26 mouse cellular contexts compared by ENCODE assay signal in the genomic region with DNA sequence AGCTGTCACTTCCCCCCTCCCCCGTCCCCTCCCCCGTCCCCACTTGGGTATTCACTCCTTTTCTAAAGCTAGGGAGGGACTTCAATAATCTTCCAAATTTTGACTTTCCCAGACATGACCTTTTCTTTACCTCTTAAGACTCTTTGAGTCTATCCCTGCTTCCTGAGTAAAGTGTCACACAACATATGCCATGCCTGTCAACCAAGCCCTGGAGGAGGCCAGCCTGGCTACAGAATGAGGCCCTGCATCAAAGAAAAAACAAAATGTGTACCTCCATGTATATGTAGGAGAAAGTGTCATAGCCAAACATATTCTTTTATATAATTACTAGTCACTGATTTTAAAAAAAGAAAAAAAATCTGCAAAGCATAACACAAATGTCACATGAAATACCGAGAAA.
"Had no signal": no experiment of that assay in that cellular context is flagged by ENCODE, and none has a peak within 500 bp of the region (broad histone marks: within the 10 kb centered on the region; RNA-seq: fewer than 3 reads in every experiment).

No protein-coding gene starts in this region.

- H3K27ac ChIP-seq: embryonic facial prominence, embryonic 10.5 days; embryonic facial prominence, embryonic 12.5 days; embryonic facial prominence, embryonic 13.5 days; embryonic facial prominence, embryonic 15.5 days; forebrain, embryonic 10.5 days; forebrain, embryonic 12.5 days; forebrain, embryonic 13.5 days; forebrain, embryonic 15.5 days; gastrocnemius, adult 2 months; heart, adult 2 months had no signal

- H3K36me3 ChIP-seq: embryonic facial prominence, embryonic 10.5 days; embryonic facial prominence, embryonic 12.5 days; embryonic facial prominence, embryonic 13.5 days; embryonic facial prominence, embryonic 15.5 days; forebrain, embryonic 10.5 days; forebrain, embryonic 12.5 days; forebrain, embryonic 15.5 days had no signal

- H3K9me3 ChIP-seq: embryonic facial prominence, embryonic 10.5 days; embryonic facial prominence, embryonic 12.5 days; embryonic facial prominence, embryonic 13.5 days; embryonic facial prominence, embryonic 15.5 days; forebrain, embryonic 10.5 days; forebrain, embryonic 12.5 days; forebrain, embryonic 13.5 days; forebrain, embryonic 15.5 days had no signal

- H3K27me3 ChIP-seq: embryonic facial prominence, embryonic 12.5 days; embryonic facial prominence, embryonic 13.5 days; embryonic facial prominence, embryonic 15.5 days; forebrain, embryonic 12.5 days; forebrain, embryonic 13.5 days; forebrain, embryonic 15.5 days had no signal

- H3K4me3 ChIP-seq: embryonic facial prominence, embryonic 10.5 days; embryonic facial prominence, embryonic 12.5 days; embryonic facial prominence, embryonic 13.5 days; embryonic facial prominence, embryonic 15.5 days; erythroblast, embryonic 14.5 days; forebrain, embryonic 10.5 days; forebrain, embryonic 12.5 days; forebrain, embryonic 13.5 days; forebrain, embryonic 15.5 days; gastrocnemius, adult 2 months; heart, adult 2 months had no signal

- H3K4me1 ChIP-seq: embryonic facial prominence, embryonic 12.5 days; embryonic facial prominence, embryonic 13.5 days; embryonic facial prominence, embryonic 15.5 days; forebrain, embryonic 10.5 days; forebrain, embryonic 12.5 days; forebrain, embryonic 13.5 days had no signal

- DNase-seq: cerebellum, adult 2 months; cerebellum, adult 8-10 months; cerebellum, adult 9-10 months; cerebellum, adult 9-11 months; cerebellum, postnatal 10 days; cerebellum, postnatal 14 days; cerebellum, postnatal 25 days; cerebellum, postnatal 36 days; embryo, embryonic 11 days; forebrain, postnatal 0 days; gastrocnemius, adult 2 months; gastrocnemius, postnatal 10 days; gastrocnemius, postnatal 14 days; gastrocnemius, postnatal 25 days; gastrocnemius, postnatal 36 days; heart, adult 18-20 months; heart, adult 2 months had no signal
